Mouse (Mus musculus) stomach, postnatal 0 days (tissue): ENCODE results near the gene Sec1. TPM values are rescaled to one million over a fixed set of nuclear protein-coding genes. Genes with fewer than 3 reads are reported as not detected.

Experiments
- ATAC-seq: fragments of 200-750 bp; cut with Nextera tagmentation; 2 replicates; pipeline ENCODE4 v1.8.0; 2017; ENCODE audit not compliant: low FRiP score, low TSS enrichment
- DNase-seq: peaks from one replicate; pipeline ENCODE4 v3.0.0-alpha.2; 2016; ENCODE audit warnings: low spot score
- H3K27ac ChIP-seq: fragments of 300-500 bp; sonication (generic); replicated peaks from 2 replicates; pipeline ENCODE4 v1.5.1; 2014; ENCODE audit warnings: mild to moderate bottlenecking, control low read depth
- H3K27me3 ChIP-seq: fragments of 300-500 bp; sonication (generic); 2 replicates; pipeline ENCODE4 v1.6.1; 2014; ENCODE audit warnings: low read length; ENCODE audit not compliant: control insufficient read depth, insufficient read depth
- H3K36me3 ChIP-seq: fragments of 300-500 bp; sonication (generic); 2 replicates; pipeline ENCODE4 v1.6.1; 2014; ENCODE audit warnings: low read length, mixed read lengths; ENCODE audit not compliant: control insufficient read depth, insufficient read depth
- H3K4me1 ChIP-seq: fragments of 300-500 bp; sonication (generic); replicated peaks from 2 replicates; pipeline ENCODE4 v1.6.1; 2014; ENCODE audit warnings: antibody characterized with exemption; ENCODE audit not compliant: control insufficient read depth, insufficient read depth
- H3K4me2 ChIP-seq: fragments of 300-500 bp; sonication (generic); replicated peaks from 2 replicates; pipeline ENCODE4 v1.6.1; 2014; ENCODE audit warnings: low read depth, mild to moderate bottlenecking, control low read depth, moderate library complexity
- H3K4me3 ChIP-seq: fragments of 300-500 bp; sonication (generic); 2 replicates; pipeline ENCODE4 v1.5.1; 2014; ENCODE audit warnings: low read depth, low read length, control low read depth
- H3K9ac ChIP-seq: fragments of 300-500 bp; sonication (generic); 2 replicates; pipeline ENCODE4 v1.6.1; 2014; ENCODE audit warnings: mild to moderate bottlenecking, low read length, control low read depth, mixed read lengths
- H3K9me3 ChIP-seq: fragments of 300-500 bp; sonication (generic); 2 replicates; pipeline ENCODE4 v1.6.1; 2016; ENCODE audit warnings: low read length; ENCODE audit not compliant: control insufficient read depth
- CTCF ChIP-seq: IDR thresholded peaks from 2 replicates; pipeline ENCODE4 v1.5.1; 2016; ENCODE audit warnings: antibody characterized with exemption, low read depth, mild to moderate bottlenecking, moderate library complexity
- EP300 ChIP-seq: optimal IDR thresholded peaks from 2 replicates; pipeline ENCODE3; 2016; ENCODE audit warnings: antibody characterized with exemption
- WGBS: fragments of 180-500 bp; shearing (Covaris S2); extraction: QIAGEN DNeasy Blood & Tissue Kit; methylation state at CpG from one replicate; pipeline ENCODE4 v1.1.7; 2014; 5-methylcytosine and 5-hydroxymethylcytosine counted together
- polyA plus RNA-seq: library from polyadenylated mRNA; unstranded; fragments of >200 nt; fragmentation: Nextera tagmentation; extraction: Ambion mirVana; gene quantifications from 2 replicates; pipeline ENCODE4 v1.2.1, GENCODE M21; 2015

Gene Sec1
- polyA plus RNA-seq, 1 experiment from 2014 or later = 0.53 TPM

- Histone ChIP-seq H3K9me3 (no peaks in the 10 kb centered on the region), H3K36me3 (no peaks in the 10 kb centered on the region), H3K4me3 (no peak overlapping the region), H3K27me3 (no peaks in the 10 kb centered on the region), H3K4me1 (peaks cover 7% of the 10 kb centered on the region; the same call in 1 of the 2 replicates), H3K9ac (no peak overlapping the region), H3K27ac (no peak overlapping the region), H3K4me2 (no peak overlapping the region)
- ATAC-seq (no peak), DNase-seq (no peak)
- 53% methylated on average over 3 of the region's 3 CpGs for WGBS
- TF ChIP-seq EP300 (no peak), CTCF (no peak)
Measured at GRCm38 (mm10) chr7:45686841-45687240, 7.4 kb downstream of the Sec1 start.

DNA sequence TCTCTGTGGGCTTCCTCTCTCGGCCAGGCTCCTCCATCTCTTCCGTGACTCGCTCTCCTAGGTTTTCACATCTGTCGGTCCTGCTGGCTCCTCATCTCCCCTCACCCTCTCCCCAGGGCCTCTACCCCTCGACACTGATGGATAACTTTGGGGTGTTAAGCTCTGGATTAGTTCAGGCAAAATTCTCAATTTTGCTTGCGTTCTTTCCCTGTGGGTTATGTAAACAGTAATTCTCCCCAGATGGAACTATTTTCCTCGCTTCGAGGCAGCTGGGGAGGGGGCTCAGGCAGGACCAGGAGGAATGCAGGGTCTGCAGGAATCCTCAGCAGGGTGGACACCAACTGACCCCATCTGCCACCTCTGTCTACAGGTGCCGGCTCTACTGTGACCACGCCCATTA lies 8.4 kb downstream of the Sec1 start:
- H3K27ac ChIP-seq = no peak overlapping the region
- TF ChIP-seq EP300 = no peak
- TF ChIP-seq CTCF = no peak
- 36% methylated on average over 10 of the region's 10 CpGs for WGBS
- H3K9me3 ChIP-seq = no peaks in the 10 kb centered on the region
- H3K36me3 ChIP-seq = no peaks in the 10 kb centered on the region
- ATAC-seq = no peak
- peaks cover 7% of the 10 kb centered on the region; the same call in 1 of the 2 replicates for H3K4me1 ChIP-seq
- no peak overlapping the region for H3K4me3 ChIP-seq
- no peak overlapping the region for H3K4me2 ChIP-seq
- H3K9ac ChIP-seq = 0 out of 2 replicates have a peak overlapping the region, but pooled peaks have one; percentile 8
- DNase-seq = no peak
- H3K27me3 ChIP-seq = no peaks in the 10 kb centered on the region

DNA sequence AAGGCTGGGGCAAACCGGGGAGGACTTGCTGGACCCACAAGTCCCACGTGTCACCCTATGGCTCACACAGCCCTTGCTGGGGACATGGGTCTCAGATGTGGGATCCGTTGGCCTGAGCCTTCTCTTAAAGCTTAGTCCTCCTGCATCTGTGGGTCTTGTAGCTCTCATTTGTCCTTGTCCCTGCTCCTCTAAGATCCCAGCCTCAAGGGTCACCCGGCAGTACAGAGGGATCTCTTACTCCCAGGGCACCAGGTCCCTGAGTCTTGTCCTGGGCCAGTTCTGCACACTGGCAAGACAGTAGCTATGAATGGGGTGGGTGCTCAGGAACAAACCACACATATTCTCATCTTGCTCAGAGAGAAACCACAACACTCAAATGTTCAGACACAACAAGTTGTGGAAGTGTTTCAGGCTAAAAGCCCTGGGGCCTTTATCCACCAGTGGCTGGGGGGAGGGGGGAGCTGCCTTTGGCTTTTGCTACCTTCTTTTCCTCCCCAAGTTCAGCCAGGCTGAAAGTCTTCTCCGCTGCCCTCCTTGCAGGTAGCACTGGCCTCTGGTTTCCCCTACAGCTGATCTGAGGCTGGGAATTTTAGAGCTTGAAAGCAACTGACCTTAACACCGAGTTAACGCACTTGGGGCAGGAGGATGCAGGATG lies 10.7 kb downstream of the Sec1 start, which contains the start of gene Ntn5:
Ntn5 (plus strand) TSS at position 627 of the 655 bp plus-strand sequence.
- DNase-seq = no peak
- Histone ChIP-seq H3K4me3 (no peak within 1 kb of the TSS), H3K9me3 (no peaks in the 10 kb centered on the region), H3K36me3 (no peaks in the 10 kb centered on the region), H3K4me2 (no peak within 1 kb of the TSS), H3K27me3 (no peaks in the 10 kb centered on the region), H3K9ac (peak within 1 kb of the TSS; percentile 1; the same call in 1 of the 2 replicates), H3K27ac (no peak within 1 kb of the TSS), H3K4me1 (peaks cover 7% of the 10 kb centered on the region; the same call in 1 of the 2 replicates)
- 81% methylated on average over 7 of the region's 7 CpGs for WGBS
- ATAC-seq = no peak
- TF ChIP-seq CTCF (no peak), EP300 (no peak)

DNA sequence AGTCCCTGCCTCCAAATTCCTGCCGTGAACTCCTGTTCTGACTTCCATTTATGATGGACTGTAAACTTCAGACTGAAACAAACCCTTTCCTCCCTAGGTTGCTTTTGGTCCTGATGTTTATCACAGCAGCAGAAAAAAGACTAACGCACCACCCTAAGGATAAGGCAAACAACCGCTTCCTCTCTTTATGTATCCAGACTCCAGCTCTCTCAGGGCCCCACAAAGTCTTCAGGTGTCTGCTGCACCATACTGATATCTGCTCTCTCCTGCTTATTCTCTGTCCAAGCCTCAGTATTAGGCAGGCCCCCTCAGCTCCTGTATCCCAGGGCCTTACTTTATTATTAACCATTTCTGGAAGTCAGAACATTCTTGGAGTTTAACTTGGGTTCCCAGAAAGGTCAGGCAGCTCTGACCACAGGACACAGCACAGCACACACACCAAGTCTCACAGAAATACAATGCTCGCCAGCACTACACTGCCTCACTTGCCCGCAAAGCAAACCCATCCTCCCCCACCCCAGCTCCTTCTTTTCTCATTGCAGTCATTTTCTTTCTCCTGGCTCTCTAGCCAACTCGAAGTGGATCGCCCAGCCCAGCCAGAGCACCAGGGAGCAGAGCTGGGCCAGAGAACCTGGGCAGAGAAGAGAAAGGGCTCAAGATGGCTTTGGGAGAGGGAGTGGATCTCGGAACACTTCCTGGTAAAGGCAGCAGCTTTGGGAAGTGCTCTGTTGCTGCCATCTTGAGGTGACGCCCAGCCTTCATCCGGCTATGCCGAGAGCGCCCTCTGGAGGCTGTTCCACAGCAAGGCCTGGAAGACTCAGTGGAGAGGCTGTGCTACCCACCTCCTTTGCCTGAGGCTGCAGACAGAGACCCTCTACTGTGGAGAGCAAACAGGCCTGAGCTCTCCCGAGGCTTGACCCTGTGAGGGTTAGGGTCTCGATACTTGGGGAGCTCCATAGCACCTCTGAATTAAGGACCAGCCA lies 11.8 kb downstream of the Sec1 start:
- no peaks in the 10 kb centered on the region for H3K36me3 ChIP-seq
- DNase-seq (peak; percentile 94), ATAC-seq (peak; percentile 34; the same call in 1 of the 2 replicates)
- H3K27me3 ChIP-seq = no peaks in the 10 kb centered on the region
- TF ChIP-seq EP300 = no peak
- peak; percentile 100 for TF ChIP-seq CTCF
- 26% methylated on average over 14 of the region's 14 CpGs for WGBS
- no peak overlapping the region for H3K9ac ChIP-seq
- no peaks in the 10 kb centered on the region for H3K9me3 ChIP-seq
- peak overlapping the region; percentile 66 for H3K27ac ChIP-seq
- H3K4me1 ChIP-seq = peaks cover 7% of the 10 kb centered on the region; the same call in 1 of the 2 replicates
- H3K4me2 ChIP-seq = peak overlapping the region; percentile 25; the same call in 1 of the 2 replicates
- H3K4me3 ChIP-seq = no peak overlapping the region

DNA sequence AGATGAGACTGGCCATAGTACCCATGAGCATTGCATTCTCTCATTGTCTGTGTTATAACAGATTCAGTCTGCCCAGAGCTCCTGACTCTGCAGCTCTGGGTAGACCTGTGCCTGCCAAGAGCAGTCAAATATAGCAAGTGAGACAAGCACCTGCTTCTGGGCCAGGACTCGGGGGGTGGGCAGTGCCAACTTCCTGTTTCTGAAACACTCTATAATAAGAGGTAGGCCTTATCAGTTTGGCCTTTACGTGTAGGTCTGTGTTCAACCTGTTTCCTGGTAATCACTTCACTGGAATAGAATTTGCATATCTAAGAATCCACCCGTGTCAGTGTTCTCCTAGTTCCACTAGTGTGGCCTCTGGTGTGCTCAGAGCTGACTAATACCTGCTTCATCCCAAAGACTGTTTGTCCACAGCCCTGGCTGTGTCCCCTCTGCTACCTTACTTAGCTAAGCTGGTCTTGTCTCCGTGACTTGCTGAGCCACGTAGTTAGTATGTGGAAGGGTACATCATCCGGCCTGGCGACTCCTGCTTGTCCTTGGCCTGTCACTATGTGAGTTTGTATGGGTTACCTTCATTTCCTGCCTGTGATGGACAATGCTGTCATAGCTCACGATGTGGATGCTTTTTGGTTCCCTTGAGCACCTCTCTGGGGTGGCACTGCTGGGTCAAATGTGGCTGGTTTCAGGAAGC lies 13.0 kb downstream of the Sec1 start:
- no peak overlapping the region for H3K4me3 ChIP-seq
- ATAC-seq = peak; percentile 61
- H3K4me1 ChIP-seq = peaks cover 5% of the 10 kb centered on the region; the same call in 1 of the 2 replicates
- H3K36me3 ChIP-seq = no peaks in the 10 kb centered on the region
- no peak overlapping the region for H3K4me2 ChIP-seq
- WGBS = 60% methylated on average over 8 of the region's 8 CpGs
- no peaks in the 10 kb centered on the region for H3K9me3 ChIP-seq
- TF ChIP-seq EP300 (no peak), CTCF (no peak)
- H3K27me3 ChIP-seq = no peaks in the 10 kb centered on the region
- H3K27ac ChIP-seq = peak overlapping the region; percentile 79
- peak; percentile 71 for DNase-seq
- H3K9ac ChIP-seq = 0 out of 2 replicates have a peak overlapping the region, but pooled peaks have one; percentile 31
